Mouse (Mus musculus): ENCODE data around the gene Rims4. TPM values are rescaled to one million over a fixed set of nuclear protein-coding genes. Genes with fewer than 3 reads are reported as not detected.

Gene Rims4
- total and polyA plus RNA-seq, 2 experiments from 2014 or later = 16.3 to 59.1 TPM

- no peak for ATAC-seq
Observed at GRCm38 (mm10) chr2:163871906-163872305, 46.6 kb downstream of the Rims4 start.

GRCm38 (mm10) chr2:163871266-163871665 is 47.2 kb downstream of the Rims4 start:
- no peak for DNase-seq
- TF ChIP-seq CTCF (IDR thresholded peaks at IDR 0.05; ENCODE audit: low read depth) = no peak
- Histone ChIP-seq H3K36me3 (ENCODE audit: insufficient read depth) (no peaks in the 10 kb centered on the region; the same call in 1 of the 2 replicates), H3K4me3 (ENCODE audit: low read depth, low read length) (no peak overlapping the region), H3K27me3 (ENCODE audit: insufficient read depth, low read length) (no peaks in the 10 kb centered on the region), H3K9me3 (ENCODE audit: low read length) (no peaks in the 10 kb centered on the region), H3K4me2 (ENCODE audit: low read depth) (no peak overlapping the region), H3K4me1 (ENCODE audit: insufficient read depth) (no peaks in the 10 kb centered on the region), H3K27ac (ENCODE audit: low read depth, low read length) (no peak overlapping the region), H3K9ac (no peak overlapping the region)
- 74% methylated on average over 4 of the region's 4 CpGs for WGBS
- no peak for ATAC-seq

More at GRCm38 (mm10) chr2:163871906-163872305, 46.6 kb downstream of the Rims4 start:
- no peaks in the 10 kb centered on the region for H3K27me3 ChIP-seq (ENCODE audit: insufficient read depth, low read length)
- no peak overlapping the region for H3K9ac ChIP-seq
- H3K9me3 ChIP-seq (ENCODE audit: low read length) = no peaks in the 10 kb centered on the region
- no peak for DNase-seq
- WGBS = 60% methylated on average over 3 of the region's 3 CpGs
- TF ChIP-seq CTCF (IDR thresholded peaks at IDR 0.05; ENCODE audit: low read depth) = no peak
- no peaks in the 10 kb centered on the region for H3K36me3 ChIP-seq (ENCODE audit: insufficient read depth)
- H3K4me1 ChIP-seq (ENCODE audit: insufficient read depth) = no peaks in the 10 kb centered on the region
- H3K27ac ChIP-seq (ENCODE audit: low read depth, low read length) = no peak overlapping the region
- no peak overlapping the region for H3K4me2 ChIP-seq (ENCODE audit: low read depth)
- no peak overlapping the region for H3K4me3 ChIP-seq (ENCODE audit: low read depth, low read length)

- H3K9ac ChIP-seq = no peak overlapping the region
- no peak overlapping the region for H3K27ac ChIP-seq (ENCODE audit: low read depth, low read length)
- ATAC-seq (peak; percentile 59; the same call in 1 of the 2 replicates), DNase-seq (peak; percentile 44)
- WGBS = 32% methylated on average over 5 of the region's 5 CpGs
- H3K27me3 ChIP-seq (ENCODE audit: insufficient read depth, low read length) = no peaks in the 10 kb centered on the region
- no peaks in the 10 kb centered on the region for H3K4me1 ChIP-seq (ENCODE audit: insufficient read depth)
- H3K4me3 ChIP-seq (ENCODE audit: low read depth, low read length) = no peak overlapping the region
- no peaks in the 10 kb centered on the region; the same call in 1 of the 2 replicates for H3K36me3 ChIP-seq (ENCODE audit: insufficient read depth)
- no peak for TF ChIP-seq CTCF (IDR thresholded peaks at IDR 0.05; ENCODE audit: low read depth)
- no peaks in the 10 kb centered on the region for H3K9me3 ChIP-seq (ENCODE audit: low read length)
- H3K4me2 ChIP-seq (ENCODE audit: low read depth) = no peak overlapping the region
Observed at GRCm38 (mm10) chr2:163869783-163870182, 48.7 kb downstream of the Rims4 start.

- WGBS = 92% methylated on average over 9 of the region's 9 CpGs
- TF ChIP-seq CTCF (IDR thresholded peaks at IDR 0.05; ENCODE audit: low read depth) = no peak
- ATAC-seq (no peak), DNase-seq (no peak)
- Histone ChIP-seq H3K27me3 (ENCODE audit: insufficient read depth, low read length) (no peaks in the 10 kb centered on the region), H3K9me3 (ENCODE audit: low read length) (no peaks in the 10 kb centered on the region), H3K36me3 (ENCODE audit: insufficient read depth) (no peaks in the 10 kb centered on the region; the same call in 1 of the 2 replicates), H3K4me1 (ENCODE audit: insufficient read depth) (no peaks in the 10 kb centered on the region), H3K27ac (ENCODE audit: low read depth, low read length) (no peak overlapping the region), H3K9ac (no peak overlapping the region), H3K4me2 (ENCODE audit: low read depth) (no peak overlapping the region), H3K4me3 (ENCODE audit: low read depth, low read length) (no peak overlapping the region)
Observed at GRCm38 (mm10) chr2:163866061-163866460, 52.4 kb downstream of the Rims4 start.

GRCm38 (mm10) chr2:163865311-163865710 is 53.2 kb downstream of the Rims4 start:
- no peak overlapping the region for H3K4me2 ChIP-seq (ENCODE audit: low read depth)
- H3K9ac ChIP-seq = no peak overlapping the region
- no peak overlapping the region for H3K27ac ChIP-seq (ENCODE audit: low read depth, low read length)
- no peak overlapping the region for H3K4me3 ChIP-seq (ENCODE audit: low read depth, low read length)
- no peaks in the 10 kb centered on the region for H3K9me3 ChIP-seq (ENCODE audit: low read length)
- WGBS = 89% methylated on average over 5 of the region's 5 CpGs
- TF ChIP-seq CTCF (IDR thresholded peaks at IDR 0.05; ENCODE audit: low read depth) = no peak
- no peaks in the 10 kb centered on the region; the same call in 1 of the 2 replicates for H3K36me3 ChIP-seq (ENCODE audit: insufficient read depth)
- ATAC-seq (no peak), DNase-seq (no peak)
- H3K27me3 ChIP-seq (ENCODE audit: insufficient read depth, low read length) = no peaks in the 10 kb centered on the region
- H3K4me1 ChIP-seq (ENCODE audit: insufficient read depth) = no peaks in the 10 kb centered on the region

- Histone ChIP-seq H3K36me3 (ENCODE audit: insufficient read depth) (no peaks in the 10 kb centered on the region), H3K27me3 (ENCODE audit: insufficient read depth, low read length) (peaks cover 46% of the 10 kb centered on the region), H3K9me3 (ENCODE audit: low read length) (no peaks in the 10 kb centered on the region), H3K27ac (ENCODE audit: low read depth, low read length) (no peak overlapping the region), H3K4me3 (ENCODE audit: low read depth, low read length) (peak overlapping the region; percentile 18), H3K4me2 (ENCODE audit: low read depth) (peak overlapping the region; percentile 47), H3K9ac (peak overlapping the region; percentile 28; the same call in 1 of the 2 replicates), H3K4me1 (ENCODE audit: insufficient read depth) (0 out of 2 replicates have a peak, but pooled peaks cover 6% of the 10 kb centered on the region)
- ATAC-seq (peak; percentile 77), DNase-seq (peak; percentile 70)
- 18% methylated on average over 50 of the region's 50 CpGs for WGBS
- TF ChIP-seq CTCF (IDR thresholded peaks at IDR 0.05; ENCODE audit: low read depth) = peak; percentile 86
Observed at GRCm38 (mm10) chr2:163858254-163858947, 60.1 kb downstream of the Rims4 start.

- ATAC-seq = no peak
- TF ChIP-seq CTCF (IDR thresholded peaks at IDR 0.05; ENCODE audit: low read depth) = no peak
- WGBS = 79% methylated on average over 6 of the region's 6 CpGs
Observed at GRCm38 (mm10) chr2:163857233-163857632, 61.2 kb downstream of the Rims4 start.

More at GRCm38 (mm10) chr2:163857233-163857632, 61.2 kb downstream of the Rims4 start:
- no peak overlapping the region for H3K27ac ChIP-seq (ENCODE audit: low read depth, low read length)
- H3K27me3 ChIP-seq (ENCODE audit: insufficient read depth, low read length) = peaks cover 55% of the 10 kb centered on the region
- no peak for DNase-seq
- H3K9me3 ChIP-seq (ENCODE audit: low read length) = no peaks in the 10 kb centered on the region
- no peak overlapping the region for H3K4me3 ChIP-seq (ENCODE audit: low read depth, low read length)
- no peak overlapping the region for H3K9ac ChIP-seq
- no peak overlapping the region for H3K4me2 ChIP-seq (ENCODE audit: low read depth)
- H3K36me3 ChIP-seq (ENCODE audit: insufficient read depth) = no peaks in the 10 kb centered on the region
- H3K4me1 ChIP-seq (ENCODE audit: insufficient read depth) = 0 out of 2 replicates have a peak, but pooled peaks cover 6% of the 10 kb centered on the region
